Mouse (Mus musculus) fibroblast of lung, adult 2 months (primary cell): ENCODE measurements around the gene Hsd3b2.
"Not testable (repeated sequence)": the region's sequence is repeated elsewhere in the genome, so short reads cannot be mapped to it uniquely, and the experiment has no call there.

Source experiments
- DNase-seq: peaks from one replicate; pipeline ENCODE4 v3.0.0-alpha.2; 2011; ENCODE audit warnings: low read depth

Hsd3b2 gene

GRCm38 (mm10) chr3:98724376-98724775 is at the start of gene Hsd3b2:
TSS of gene Hsd3b2 (minus strand) at chr3:98724543.
- DNase-seq, result no peak

GRCm38 (mm10) chr3:98764155-98764554 is 39.8 kb upstream of the Hsd3b2 start:
- no peak for DNase-seq

GRCm38 (mm10) chr3:98756836-98757235 is 32.5 kb upstream of the Hsd3b2 start:
- no peak for DNase-seq

DNA sequence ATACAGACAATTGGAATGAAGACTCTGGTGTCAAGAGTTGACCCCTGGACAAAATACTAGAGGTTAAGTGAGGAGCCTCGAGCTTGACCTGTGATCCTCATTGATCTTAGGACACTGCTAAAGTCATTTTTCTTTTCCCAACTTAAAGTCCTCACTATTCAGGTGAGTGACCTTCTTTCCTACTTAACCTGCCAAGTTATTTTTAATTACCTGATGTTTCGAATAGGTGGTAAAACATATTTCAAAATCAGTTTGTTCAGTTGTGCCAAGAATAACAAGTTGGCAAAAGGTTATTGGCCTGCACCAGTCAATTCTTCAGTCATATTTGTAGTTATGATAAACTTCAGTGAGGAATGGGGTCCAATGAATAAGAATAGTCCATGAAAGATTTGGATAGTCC is 27.8 kb upstream of the Hsd3b2 start:
- DNase-seq, result no peak

DNA sequence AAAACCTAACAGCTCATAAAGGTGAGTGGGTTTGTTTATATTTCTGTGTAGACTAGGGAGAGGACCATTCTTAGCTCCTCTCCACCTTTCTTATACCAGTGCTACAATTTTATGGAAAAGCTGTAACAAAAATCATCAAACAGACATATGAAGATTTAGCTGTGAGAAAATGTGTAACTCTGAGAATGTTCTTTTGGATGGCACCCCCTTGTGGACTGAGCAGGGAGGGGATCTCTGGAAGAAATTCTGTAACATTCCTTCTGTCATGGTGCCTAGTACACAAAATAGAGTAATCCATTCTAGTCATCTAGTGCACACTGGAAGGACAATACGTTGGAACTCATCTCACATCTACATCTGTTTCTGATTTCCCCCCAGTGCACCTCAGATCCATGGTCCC is 16.7 kb upstream of the Hsd3b2 start:
- DNase-seq, result not testable (repeated sequence)

DNA sequence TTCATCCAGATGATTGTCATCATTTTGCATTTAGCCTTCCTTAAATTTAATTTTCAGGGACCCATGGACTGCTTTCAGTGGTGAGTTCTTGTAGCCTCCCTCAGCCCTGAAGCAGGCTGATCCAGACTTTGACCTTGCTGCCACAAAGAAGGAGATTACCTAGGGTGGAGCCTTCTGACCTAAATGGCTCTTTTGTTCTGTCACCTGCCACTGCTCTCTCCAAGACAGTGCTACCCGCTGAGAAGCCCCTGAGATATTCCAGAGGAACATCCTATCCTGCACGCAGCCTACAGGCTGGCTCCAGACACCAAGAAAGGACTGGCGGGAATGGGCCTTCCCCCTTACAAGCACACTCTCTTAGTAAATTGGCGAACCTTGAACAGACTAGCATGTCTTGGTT is 10.0 kb upstream of the Hsd3b2 start:
- no peak for DNase-seq

- DNase-seq, result no peak
Observed at GRCm38 (mm10) chr3:98733724-98734123, 9.4 kb upstream of the Hsd3b2 start.

- DNase-seq, result no peak
Observed at GRCm38 (mm10) chr3:98726281-98726680, 1.9 kb upstream of the Hsd3b2 start.

GRCm38 (mm10) chr3:98720740-98721139 is 3.6 kb downstream of the Hsd3b2 start:
- DNase-seq, result no peak

- DNase-seq, result no peak
Observed at GRCm38 (mm10) chr3:98682401-98682800, 41.9 kb downstream of the Hsd3b2 start.

DNA sequence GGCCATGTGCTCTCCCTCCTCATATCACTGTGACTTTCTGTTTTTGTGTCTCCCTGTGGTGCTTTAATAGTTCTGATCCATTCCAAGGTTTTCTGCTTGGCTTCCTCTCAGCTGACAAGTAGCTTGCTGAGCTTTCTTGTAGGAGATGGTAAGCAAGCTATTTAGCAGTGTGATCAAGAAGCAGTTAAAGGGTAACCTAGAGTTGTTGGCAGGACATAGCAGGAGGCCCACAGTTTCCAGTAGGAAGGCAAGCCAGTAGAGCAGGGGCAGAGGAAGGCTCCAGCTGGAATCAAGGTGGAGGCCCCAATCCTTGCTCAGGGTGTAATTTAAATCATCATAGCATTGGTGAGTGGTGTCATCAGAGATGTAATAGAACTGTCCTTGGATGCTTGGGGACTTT is 43.6 kb downstream of the Hsd3b2 start:
- no peak for DNase-seq
